In the genomic region with DNA sequence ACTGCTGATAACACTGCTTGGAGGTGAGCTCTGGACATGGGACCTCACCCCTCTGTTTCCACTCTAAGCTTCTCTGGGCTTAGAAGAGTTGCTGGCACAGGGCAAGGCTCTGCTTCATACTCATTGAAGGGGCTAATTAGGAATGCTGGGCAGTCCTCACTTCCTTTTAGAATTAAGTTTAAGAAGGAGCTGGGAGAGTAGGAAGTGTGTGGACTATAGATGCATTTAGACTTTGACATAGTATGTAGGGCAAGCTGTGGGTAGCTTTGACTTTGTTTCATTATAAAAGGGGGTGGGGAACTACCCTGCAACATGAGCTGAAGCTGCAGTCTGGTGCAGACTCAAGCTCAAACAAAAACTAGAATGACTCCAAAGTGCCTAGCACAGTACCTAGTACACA, we compare ENCODE assay signal across 23 mouse cellular contexts.
"Had no signal": no experiment of that assay in that cellular context is flagged by ENCODE, and none has a peak within 500 bp of the region (broad histone marks: within the 10 kb centered on the region; RNA-seq: fewer than 3 reads in every experiment).

No protein-coding gene starts in this region.

- H3K4me2 ChIP-seq: liver, embryonic 15.5 days; lung, embryonic 15.5 days; midbrain, embryonic 12.5 days; neural tube, embryonic 13.5 days; neural tube, embryonic 15.5 days; stomach, embryonic 15.5 days had no signal

- H3K27ac ChIP-seq: liver, embryonic 15.5 days; lung, embryonic 15.5 days; macrophage; midbrain, embryonic 12.5 days; neural tube, embryonic 13.5 days; neural tube, embryonic 15.5 days; stomach, embryonic 15.5 days; stomach, postnatal 0 days had no signal

- H3K4me1 ChIP-seq: liver, embryonic 15.5 days; lung, embryonic 15.5 days; neural tube, embryonic 13.5 days; neural tube, embryonic 15.5 days; stomach, embryonic 15.5 days had no signal

- H3K36me3 ChIP-seq: liver, embryonic 15.5 days; lung, embryonic 15.5 days; midbrain, embryonic 10.5 days; midbrain, embryonic 12.5 days; neural tube, embryonic 13.5 days; neural tube, embryonic 15.5 days; stomach, embryonic 15.5 days had no signal

- H3K27me3 ChIP-seq: liver, embryonic 15.5 days; lung, embryonic 15.5 days; midbrain, embryonic 12.5 days; neural tube, embryonic 13.5 days; neural tube, embryonic 15.5 days; stomach, embryonic 15.5 days had no signal

- DNase-seq: liver, postnatal 0 days; lung, adult 2 months; lung, postnatal 14 days; lung, postnatal 36 days; midbrain, embryonic 14.5 days; retina, postnatal 1 day; right cerebral cortex, adult 18-20 months; right cerebral cortex, postnatal 25 days; thymus, adult 2 months; thymus, postnatal 14 days; thymus, postnatal 36 days had no signal

- H3K4me3 ChIP-seq: liver, embryonic 15.5 days; lung, embryonic 15.5 days; midbrain, embryonic 10.5 days; midbrain, embryonic 12.5 days; myocyte; neural tube, embryonic 13.5 days; neural tube, embryonic 15.5 days; stomach, embryonic 15.5 days had no signal

- H3K9me3 ChIP-seq: liver, embryonic 15.5 days; lung, embryonic 15.5 days; midbrain, embryonic 10.5 days; neural tube, embryonic 13.5 days; neural tube, embryonic 15.5 days; stomach, embryonic 15.5 days had no signal

- ATAC-seq: liver, postnatal 0 days; lung, postnatal 0 days; midbrain, embryonic 16.5 days had no signal

- H3K9ac ChIP-seq: liver, embryonic 15.5 days; liver, postnatal 0 days; lung, embryonic 15.5 days; midbrain, embryonic 12.5 days; neural tube, embryonic 13.5 days; neural tube, embryonic 15.5 days; stomach, embryonic 15.5 days had no signal
